Mouse (Mus musculus) spleen, adult 2 months (tissue): Measurements from ENCODE around the gene Frs3.

Source experiments
- CTCF ChIP-seq: fragments of 200-500 bp; IDR thresholded peaks from 2 replicates; pipeline ENCODE4 v1.5.1; 2011; ENCODE audit warnings: mild to moderate bottlenecking, inconsistent platforms; ENCODE audit not compliant: insufficient read depth, insufficient read length, insufficient replicate concordance; ENCODE audit errors: extremely low read depth
- POLR2A ChIP-seq: fragments of 200-500 bp; IDR thresholded peaks from 2 replicates; pipeline ENCODE4 v1.6.1; 2011; ENCODE audit warnings: low read depth, low read length, inconsistent platforms

GRCm38 (mm10) chr17:47699055-47699454 is 10.2 kb downstream of the Frs3 start:
- TF ChIP-seq CTCF (no peak), POLR2A (no peak)
